Mouse (Mus musculus): ENCODE data around the gene Tcf12.

Gene Tcf12

DNA sequence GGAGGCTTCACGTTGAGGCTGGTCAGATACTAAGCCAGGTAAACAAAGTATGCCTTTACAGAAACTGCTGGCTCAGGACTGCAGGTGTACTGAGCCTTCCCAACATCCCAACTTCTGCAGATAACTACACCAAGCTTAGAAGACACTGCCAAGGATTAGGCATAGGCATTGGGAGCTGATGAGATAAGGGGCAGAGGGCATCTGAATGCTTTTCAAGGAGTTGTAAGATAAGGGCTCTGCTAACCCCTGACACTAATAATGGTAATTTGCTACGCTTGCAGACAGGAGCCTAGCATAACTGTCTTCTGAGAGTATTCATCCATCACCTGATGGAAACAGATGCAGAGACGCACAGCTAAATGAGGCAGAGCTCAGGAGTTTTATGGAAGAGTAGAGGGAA lies 257.8 kb downstream of the Tcf12 start:
- DNase-seq (ENCODE audit: extremely low read depth, insufficient read length, low spot score) = no peak

DNA sequence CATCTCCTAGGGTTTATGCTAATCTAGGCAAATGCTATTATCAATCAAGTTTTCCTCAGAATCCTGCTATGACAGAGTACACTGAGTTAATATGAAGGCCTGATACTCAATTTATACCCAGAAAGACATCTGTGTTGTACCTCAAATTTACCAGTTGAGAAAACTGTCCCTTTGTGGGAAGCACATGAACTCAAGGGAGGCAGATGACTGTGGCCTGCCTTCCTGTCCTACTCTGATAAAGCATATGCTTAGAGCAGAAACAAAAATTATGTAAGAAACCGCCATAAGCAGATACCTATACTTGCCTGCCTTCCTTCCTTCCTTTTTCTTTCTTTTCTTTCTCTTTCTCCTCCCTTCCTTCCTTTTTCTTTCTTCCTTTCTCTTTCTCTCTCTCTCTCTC lies 261.4 kb downstream of the Tcf12 start:
- DNase-seq (ENCODE audit: extremely low read depth, insufficient read length, low spot score) = no peak

DNA sequence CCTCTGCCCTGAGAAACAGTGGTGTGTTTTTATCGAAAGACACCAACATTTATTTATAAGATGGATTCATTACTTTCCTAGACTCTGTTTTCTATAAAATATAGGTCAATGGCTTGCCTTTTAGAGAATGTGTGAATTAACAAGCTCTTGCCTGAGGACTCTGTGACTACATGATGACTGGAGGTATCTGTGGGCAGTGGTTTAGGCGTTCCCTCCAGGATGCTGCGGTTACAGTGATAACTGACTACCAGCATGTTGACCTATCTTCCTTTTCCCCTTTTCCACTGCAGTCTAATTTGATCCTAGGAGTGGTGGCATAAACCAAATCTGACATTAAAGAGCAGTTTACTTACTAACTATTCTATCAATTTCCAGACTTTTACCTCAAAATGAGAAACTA lies 263.3 kb downstream of the Tcf12 start:
- no peak for DNase-seq (ENCODE audit: extremely low read depth, insufficient read length, low spot score)

DNA sequence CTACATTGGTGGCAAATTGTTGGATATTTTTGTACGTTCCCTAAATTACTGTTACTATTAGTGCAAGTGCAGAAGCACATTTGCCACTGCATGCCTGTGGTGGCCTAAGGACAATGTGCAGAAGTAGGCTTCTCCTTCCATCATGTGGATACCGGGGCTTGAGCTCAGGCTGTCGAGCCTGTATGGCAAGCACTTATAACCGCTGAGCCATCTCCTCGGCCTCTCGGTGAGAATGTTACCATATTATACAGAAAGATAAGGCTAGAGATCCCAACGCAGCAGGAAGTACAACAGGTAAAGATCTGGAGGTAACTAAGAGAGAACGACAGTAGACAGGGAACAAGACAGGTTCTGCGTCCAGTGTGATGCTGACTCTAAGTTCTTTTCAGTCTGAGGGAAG lies 263.8 kb downstream of the Tcf12 start:
- no peak for DNase-seq (ENCODE audit: extremely low read depth, insufficient read length, low spot score)

DNA sequence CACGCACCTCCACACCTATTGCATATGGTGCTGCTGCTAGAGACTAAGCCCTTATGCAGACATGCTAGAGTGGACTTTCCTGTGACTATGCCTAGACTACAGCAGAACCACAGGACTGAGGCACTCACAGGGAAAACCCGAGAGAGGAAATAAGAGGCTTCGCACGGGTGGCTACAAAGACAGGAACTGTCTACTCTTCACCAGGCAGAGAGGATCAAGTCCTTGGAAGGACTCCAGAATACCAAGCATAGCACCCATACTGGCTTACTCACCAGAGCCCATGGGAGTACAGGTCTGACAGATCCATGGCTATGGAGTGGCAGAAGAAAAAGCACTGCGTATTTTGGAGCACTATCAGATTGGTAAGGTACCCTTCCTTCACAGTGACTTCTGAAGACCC lies 269.8 kb downstream of the Tcf12 start:
- no peak for DNase-seq (ENCODE audit: extremely low read depth, insufficient read length, low spot score)

DNA sequence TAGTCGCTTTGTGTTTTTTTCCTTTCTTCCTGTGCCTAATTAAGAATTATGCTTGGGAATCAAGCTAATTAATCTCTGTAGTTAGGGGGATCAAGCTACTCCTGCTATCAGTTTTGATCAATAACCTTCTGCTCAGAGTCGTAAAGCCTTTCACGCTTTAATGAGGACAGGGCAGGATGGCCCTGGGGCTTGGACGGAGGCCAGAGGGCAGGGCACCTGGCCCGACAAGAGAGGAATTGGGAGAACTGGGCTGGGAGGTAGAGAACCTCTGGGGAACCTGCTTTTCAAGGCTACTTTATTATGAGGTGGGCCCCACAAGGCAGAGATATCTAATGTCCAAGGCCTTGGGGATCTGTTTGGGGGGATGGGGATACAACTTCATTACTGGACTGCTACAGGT lies 274.3 kb downstream of the Tcf12 start:
- no peak for DNase-seq (ENCODE audit: extremely low read depth, insufficient read length, low spot score)

DNA sequence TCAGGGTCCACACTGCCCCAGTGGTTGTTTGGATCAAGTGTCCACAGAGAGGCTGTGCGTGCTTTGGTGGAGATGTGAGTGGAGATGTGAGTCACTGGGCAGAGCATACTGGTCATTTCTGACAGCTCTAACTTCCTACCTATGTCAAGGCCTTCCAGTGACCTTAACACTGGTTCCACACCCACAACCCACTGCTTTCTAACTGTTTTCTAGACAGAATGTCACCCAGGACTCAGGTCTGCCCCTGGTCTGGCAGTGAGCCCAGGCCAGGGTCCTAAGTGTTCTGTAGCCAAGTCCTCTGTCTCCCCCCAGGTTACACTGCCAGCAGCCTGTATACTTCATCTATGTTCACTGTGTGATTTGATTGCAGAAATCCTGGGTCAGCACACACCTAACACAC lies 275.3 kb downstream of the Tcf12 start:
- DNase-seq (ENCODE audit: extremely low read depth, insufficient read length, low spot score) = no peak

DNA sequence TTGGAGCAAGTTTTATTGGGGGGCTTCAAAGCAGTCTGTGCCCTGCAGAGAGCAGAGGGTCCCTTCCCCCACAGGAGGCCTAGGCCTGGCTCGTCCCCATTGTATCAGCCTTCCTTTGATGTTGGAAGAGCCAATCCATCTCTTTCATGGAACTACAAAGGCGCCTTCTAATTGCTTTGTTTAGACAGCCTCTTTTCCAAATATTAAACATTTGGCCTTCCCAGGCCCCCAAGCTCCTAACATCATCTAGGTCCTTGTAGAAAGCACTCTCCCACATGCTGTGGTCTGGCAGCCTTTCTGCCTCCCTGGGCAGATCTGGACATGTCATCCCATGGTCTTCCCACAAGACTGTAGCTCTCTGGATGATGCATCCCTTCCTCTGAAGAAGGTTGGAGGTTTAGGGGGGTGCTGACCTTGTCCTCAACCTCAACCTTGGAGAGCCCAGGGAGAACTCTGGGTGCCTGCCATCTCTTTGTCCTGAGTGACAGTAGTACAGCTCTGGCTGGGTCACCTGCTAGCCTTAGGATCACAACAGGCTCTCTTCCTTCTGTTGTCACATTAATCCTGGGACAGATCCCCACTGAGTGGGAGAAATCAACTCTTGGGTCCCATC lies 276.4 kb downstream of the Tcf12 start:
- DNase-seq (ENCODE audit: extremely low read depth, insufficient read length, low spot score) = no peak

DNA sequence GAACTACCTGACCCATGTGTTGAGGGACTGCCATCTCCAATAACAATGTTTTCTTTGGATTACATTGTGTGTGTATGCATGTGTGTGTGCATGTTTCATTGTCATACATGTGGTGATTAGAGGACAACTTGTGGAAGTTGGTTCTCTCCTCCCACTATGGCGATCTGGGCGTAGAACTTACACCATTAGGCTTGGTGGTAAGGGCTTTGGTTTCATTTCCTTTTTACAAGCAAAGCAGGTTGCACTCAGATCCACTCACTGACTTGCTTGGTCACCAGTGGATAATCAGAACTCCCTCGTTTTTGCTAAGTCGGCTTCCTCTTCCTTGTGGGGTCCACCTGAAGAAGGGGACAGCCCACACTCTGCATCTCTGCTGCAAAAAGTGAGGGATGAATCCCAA lies 277.0 kb downstream of the Tcf12 start:
- DNase-seq (ENCODE audit: extremely low read depth, insufficient read length, low spot score) = no peak

DNA sequence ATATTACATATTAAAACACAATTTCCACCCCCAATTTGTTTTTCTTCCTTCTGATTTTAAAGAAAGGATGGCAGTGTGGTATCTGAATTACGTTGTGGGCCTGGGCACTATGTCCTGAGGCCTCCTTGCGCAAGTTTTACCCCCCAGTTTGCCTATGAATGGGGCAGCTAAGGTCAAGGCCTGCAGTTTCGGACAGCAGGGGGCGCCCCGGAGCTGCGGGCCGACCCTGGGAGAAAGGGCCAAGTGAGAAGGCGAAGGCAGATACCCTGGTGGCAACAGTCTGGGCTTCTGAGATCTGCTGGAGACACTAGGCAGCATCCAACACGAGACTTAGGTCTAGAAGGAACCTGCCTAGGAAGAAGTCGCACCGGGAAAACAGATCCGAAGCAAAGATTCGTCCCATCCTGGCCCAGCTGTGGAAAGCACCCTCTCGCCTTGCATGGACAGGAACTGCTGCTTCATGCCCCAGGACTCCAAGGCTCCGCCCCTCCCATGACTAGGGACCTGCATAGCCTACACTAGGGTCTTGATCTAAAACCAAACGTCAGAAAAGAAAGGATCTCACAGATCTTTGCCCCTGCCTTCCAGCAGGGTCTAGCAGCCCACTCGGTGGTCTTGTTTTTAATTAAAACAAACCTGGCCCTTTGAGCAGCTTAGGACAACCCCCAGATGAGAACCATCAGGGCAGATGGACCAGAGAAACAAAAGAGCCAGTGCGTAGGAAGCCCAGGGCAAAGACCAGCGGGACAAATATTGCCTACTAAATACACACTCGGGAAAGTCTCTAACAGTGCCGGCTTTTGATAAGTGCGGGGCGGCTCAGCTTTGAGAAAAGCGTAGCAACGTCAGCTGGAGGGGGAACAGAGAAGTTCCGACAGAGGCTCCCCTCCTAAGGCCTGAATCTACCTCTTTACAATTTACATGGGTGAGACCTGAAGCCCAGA lies 279.6 kb downstream of the Tcf12 start:
- DNase-seq (ENCODE audit: extremely low read depth, insufficient read length, low spot score) = peak; percentile 60

DNA sequence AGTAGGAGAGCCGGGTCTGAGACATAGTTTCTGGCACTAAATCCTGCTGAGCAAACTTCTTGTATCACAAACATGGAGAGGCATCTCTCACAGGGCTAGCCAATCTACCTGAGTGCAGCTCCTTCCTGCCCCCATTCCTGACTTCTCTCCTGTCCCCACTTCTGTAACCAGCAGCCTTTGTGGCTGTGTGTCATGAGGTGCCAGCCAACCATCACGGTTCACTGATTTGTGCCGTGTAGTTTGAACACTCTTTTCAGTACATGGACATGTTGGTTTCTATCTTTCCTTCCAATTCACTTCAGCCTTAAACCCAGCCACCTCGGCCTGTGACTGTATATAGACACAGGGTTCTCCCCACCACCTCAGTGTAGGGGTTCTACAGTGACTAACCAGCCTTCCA lies 280.7 kb downstream of the Tcf12 start:
- DNase-seq (ENCODE audit: extremely low read depth, insufficient read length, low spot score) = no peak

DNA sequence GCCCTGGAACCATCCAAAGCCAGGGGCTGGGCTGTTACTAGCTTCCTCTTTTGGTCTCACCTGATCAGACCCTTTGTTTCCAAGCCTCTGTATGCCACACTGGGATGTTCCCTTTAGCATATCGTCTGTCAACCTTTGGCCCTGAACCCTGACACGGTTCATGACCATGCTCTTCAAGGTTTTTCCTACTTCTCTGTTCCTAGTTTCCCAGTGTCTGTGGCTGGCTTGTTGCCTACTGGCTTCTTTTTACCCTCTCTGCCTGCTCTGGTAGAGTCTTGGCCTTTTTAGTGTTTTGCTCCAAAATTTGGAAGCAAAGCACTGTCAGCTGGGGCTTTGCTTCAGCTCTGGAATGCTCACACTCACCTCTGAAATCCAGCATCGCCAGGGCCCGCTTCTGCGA lies 281.3 kb downstream of the Tcf12 start:
- no peak for DNase-seq (ENCODE audit: extremely low read depth, insufficient read length, low spot score)

DNA sequence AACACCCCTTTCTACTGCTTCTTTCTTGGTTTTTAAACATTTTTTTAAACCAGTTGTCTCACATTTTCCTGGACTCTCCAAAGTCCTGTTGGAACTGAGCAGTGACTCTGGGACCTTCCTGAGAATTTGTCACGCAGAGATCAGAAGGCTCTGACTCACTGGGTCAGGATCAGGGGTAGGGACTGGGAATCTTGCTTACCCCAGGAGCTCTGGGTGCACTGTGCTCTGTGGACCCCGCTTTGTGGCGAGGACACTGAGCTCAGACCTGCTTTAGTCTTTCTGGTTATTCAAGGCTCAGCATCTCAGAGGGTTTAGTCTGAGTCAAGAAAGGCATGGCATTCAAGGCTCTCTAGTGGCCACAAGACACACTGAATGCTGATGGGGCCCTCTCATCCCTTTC lies 281.9 kb downstream of the Tcf12 start:
- peak; percentile 50 for DNase-seq (ENCODE audit: extremely low read depth, insufficient read length, low spot score)

DNA sequence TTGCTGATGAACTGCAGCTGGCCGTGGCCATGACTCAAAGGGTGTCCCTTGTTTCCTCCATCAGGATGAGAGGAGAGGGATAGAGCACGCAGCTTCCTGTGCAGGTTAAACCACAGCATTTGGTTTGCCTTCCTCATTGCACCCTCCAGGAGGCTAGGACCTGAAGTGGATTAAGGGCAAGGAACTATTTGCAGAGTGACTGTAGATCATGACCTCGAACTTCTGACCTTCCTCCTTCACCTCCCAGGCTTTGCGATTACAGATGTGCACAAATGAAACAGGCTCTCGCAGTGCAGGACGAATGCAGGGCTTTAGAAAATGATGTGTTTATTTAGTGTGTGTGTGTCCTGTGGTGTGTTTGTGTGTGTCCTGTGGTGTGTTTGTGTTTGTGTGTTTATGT lies 282.5 kb downstream of the Tcf12 start:
- no peak for DNase-seq (ENCODE audit: extremely low read depth, insufficient read length, low spot score)

DNA sequence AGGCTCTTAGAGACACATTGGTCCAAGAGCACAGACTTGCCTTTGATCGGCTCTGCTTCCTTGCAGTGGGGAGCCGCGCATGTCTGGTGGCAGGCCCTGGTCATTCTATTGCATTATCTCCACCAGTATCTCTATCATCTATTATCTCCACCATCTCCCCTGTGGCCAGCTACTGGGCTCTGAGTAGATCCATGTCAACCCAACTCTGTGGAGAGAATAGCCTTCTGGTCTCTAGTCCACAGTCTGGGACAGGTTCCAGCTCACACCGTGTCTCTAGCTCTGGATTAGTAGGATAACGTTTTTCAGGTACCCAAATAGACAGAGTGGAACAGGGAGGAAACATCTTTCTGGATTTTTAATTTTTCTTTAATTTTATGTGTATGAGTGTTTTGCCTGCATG lies 284.3 kb downstream of the Tcf12 start:
- DNase-seq (ENCODE audit: extremely low read depth, insufficient read length, low spot score) = no peak

DNA sequence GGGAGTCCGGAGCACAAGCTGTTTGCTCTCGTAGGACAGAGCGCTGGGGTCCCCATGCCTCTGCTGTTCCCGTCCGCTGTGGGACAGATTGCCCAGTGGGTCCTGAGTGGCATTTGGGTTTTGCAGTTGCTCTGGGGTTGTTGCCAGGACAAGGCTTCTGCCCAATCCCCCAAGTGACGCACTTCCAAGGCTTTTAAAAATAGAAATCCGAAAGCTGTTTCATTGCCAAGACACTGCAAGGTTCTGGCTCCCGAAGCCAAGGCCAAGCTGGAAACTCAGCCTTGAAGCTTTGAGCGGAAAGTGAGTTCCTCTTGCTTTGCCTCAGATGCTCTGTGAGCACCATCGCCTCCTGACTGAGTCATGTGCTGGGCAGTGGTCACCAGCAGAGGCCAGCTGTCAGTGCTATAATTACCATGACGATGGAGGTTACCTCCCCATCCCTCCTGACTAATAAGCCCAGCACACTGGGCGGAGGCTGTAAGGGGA lies 285.6 kb downstream of the Tcf12 start:
- peak; percentile 90 for DNase-seq (ENCODE audit: extremely low read depth, insufficient read length, low spot score)

DNA sequence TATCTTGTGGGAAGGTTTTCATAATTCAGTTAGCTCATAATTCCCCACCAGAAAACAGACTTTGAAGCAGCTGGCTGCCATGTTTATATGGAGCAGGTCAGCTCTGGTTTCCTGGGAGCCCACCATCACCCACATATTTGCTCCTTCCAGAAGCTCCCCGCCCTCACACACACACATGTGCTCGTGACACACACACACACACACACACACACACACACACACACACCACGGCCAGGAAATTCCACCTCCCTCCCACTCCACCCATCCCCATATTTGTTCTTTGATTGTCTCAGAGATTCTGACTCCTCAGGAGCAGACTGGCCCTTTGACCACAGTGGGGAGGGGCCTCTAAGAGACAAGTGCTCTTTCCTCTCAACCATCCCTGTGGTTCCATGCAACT lies 289.7 kb downstream of the Tcf12 start:
- DNase-seq (ENCODE audit: extremely low read depth, insufficient read length, low spot score) = no peak

DNA sequence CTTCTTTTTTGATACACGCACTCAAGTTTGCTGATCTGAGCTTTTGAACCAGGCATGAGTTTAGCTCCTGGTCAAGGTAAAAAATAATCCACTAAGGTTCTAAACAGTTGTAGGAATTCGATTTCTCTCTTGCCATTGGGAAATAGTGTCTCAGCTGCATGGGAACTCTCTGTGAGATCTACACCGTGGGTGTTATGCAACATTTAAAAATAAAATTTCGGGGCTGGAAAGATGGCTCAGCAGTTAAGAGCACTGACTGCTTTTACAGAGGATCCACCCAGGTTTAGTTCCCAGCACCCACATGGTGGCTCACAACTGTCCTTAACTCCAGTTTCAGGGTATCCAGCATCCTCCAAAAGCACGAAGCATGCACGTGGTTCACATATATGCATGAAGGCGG lies 293.2 kb downstream of the Tcf12 start:
- DNase-seq (ENCODE audit: extremely low read depth, insufficient read length, low spot score) = no peak

DNA sequence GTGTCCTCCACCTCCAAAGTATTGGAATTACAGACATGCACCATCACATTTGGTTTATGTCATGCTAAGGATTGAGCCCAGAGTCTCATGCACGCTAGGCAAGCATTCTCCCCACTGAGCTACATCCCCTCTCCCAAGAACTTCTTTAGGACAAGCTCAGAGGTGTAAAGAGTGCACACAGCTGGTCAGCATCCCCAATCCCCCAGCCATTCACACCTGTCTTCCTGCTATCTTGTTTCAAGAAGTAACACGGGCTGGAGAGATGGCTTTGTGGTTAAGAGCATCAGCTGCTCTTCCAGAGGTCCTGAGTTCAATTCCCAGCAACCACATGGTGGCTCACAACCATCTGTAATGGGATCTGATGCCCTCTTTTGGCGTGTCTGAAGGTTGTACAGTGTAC lies 295.6 kb downstream of the Tcf12 start:
- no peak for DNase-seq (ENCODE audit: extremely low read depth, insufficient read length, low spot score)

DNA sequence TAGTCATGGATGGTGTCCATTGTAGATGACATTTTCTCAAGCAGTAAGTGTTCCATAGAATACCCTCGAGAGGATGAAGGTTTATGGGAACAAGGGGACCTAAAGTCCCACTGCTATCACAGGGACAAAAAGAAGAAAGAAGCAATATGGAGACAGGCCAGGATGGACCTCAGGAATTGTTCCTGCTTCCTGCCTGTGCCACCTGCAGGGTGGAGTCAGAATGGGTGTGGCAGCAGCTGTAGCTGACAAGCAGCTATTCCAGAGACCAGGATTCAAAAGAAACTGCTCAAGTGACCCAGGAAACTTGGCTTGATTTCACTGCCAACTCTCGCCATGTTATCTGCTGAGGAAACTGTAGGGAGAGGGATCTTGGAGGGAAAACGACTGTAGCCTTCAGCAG lies 298.1 kb downstream of the Tcf12 start:
- no peak for DNase-seq (ENCODE audit: extremely low read depth, insufficient read length, low spot score)

DNA sequence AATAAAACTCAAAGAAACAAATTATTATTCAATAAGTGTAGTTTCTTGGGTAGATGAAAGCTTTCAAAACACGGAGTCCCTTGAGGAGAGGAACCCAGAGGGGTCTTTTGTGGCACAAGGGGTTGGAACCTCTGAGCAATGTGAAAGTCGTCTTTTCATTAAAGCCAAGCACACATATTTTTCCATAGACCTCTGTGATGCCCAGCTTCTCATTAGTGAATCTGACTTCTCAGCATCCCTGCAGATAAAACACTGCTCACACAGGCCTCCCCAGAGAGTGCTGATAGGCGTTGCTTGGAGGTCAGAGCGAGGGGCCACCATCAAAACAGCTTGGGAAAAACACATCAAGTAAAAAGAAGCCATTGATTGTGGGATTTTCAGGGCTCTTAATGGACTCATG lies 298.8 kb downstream of the Tcf12 start:
- DNase-seq (ENCODE audit: extremely low read depth, insufficient read length, low spot score) = no peak

DNA sequence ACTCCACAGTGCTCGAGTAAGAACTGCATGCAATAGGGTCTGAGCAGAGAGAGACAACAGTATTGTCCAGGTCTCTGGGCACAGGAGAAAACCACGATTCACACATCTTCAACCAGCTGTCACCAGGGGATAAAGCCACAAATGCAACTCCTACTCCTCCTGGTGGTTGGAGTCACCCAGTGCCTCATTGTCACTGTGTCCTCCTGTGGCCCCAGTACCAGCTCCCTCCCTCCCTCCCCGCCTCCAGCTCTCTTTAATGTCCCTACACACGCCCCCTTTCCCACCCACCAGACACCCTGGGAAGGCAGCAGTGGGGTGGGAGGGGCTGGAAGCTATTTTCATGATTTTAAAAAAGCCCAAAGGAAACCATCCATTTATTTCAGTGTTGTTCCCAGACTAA lies 299.3 kb downstream of the Tcf12 start:
- DNase-seq (ENCODE audit: extremely low read depth, insufficient read length, low spot score) = no peak

Data from 3134 (cell line).